Mouse (Mus musculus) ES-E14 (cell line): ENCODE data around the gene Pgf.

Source experiments
- CHD2 ChIP-seq: IDR thresholded peaks from 2 replicates; pipeline ENCODE4 v1.6.1; 2014; ENCODE audit warnings: mild to moderate bottlenecking, low read depth, low read length, inconsistent platforms
- HCFC1 ChIP-seq: IDR thresholded peaks from 2 replicates; pipeline ENCODE4 v1.6.1; 2012; ENCODE audit warnings: low read length, inconsistent platforms, borderline replicate concordance; ENCODE audit not compliant: insufficient read depth
- MAFK ChIP-seq: IDR thresholded peaks from 2 replicates; pipeline ENCODE4 v1.6.1; 2014; ENCODE audit warnings: mild to moderate bottlenecking, low read depth, low read length, inconsistent platforms; ENCODE audit not compliant: insufficient read depth
- ZC3H11A ChIP-seq: IDR thresholded peaks from 2 replicates; pipeline ENCODE4 v1.6.1; 2012; ENCODE audit warnings: low read depth, mild to moderate bottlenecking, inconsistent platforms, low read length, borderline replicate concordance

- TF ChIP-seq MAFK = no peak
- TF ChIP-seq CHD2 = no peak
- no peak for TF ChIP-seq HCFC1
- TF ChIP-seq ZC3H11A = no peak
Measured at GRCm38 (mm10) chr12:85200929-85201829, 23.6 kb upstream of the Pgf start.
